Mouse (Mus musculus) urinary bladder, adult 18-20 months (tissue): Measurements from ENCODE around the gene Nppa.

ENCODE experiments used
- DNase-seq, 2 experiments: peaks; one replicate each; pipeline ENCODE4 v3.0.0; 2022; ENCODE audit warnings: low spot score in 2 of 2, mixed read lengths in 2 of 2

Gene Nppa

DNA sequence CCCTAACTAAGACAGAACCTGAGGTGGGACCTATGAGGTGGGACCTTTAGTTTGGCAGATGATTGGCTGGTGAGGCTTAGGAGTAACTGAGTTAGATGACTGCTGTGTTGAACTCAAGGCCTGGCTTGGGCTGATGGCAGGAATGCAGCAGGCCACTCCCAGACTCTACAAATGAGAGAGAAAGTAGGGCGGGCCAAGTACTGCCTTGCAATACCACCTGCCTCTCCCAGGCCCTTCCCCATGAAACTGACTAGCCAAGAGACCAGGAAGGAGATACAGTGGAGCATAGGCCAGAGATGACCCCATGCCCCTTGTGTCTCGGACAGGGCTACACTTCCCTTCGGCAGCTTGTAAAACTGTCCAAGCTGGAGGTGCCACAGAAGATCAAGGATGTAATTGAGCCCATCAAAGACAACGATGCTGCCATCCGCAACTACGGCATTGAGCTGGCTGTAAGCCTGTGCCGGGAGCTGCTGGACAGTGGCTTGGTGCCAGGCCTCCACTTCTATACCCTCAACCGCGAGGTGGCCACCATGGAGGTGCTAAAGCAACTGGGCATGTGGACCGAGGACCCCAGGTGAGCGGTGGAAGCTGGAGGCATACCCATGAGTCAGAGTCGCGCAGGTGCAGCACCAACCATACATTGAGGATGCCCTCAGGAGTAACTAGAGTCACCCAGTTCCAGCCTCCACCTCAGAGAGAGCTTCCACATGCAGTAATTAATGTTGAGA lies 50.7 kb downstream of the Nppa start:
- DNase-seq = no peak
